Mouse (Mus musculus): ENCODE data around the gene Pgp.

The Pgp gene

GRCm38 (mm10) chr17:24488186-24488661 is 18.0 kb downstream of the Pgp start, which contains the start of gene Caskin1:
Caskin1 (plus strand) TSS chr17:24488601.
- DNase-seq: peak; percentile 66

GRCm38 (mm10) chr17:24488662-24489264 is 18.6 kb downstream of the Pgp start:
- peak; percentile 57 for DNase-seq

GRCm38 (mm10) chr17:24489265-24490030 is 19.3 kb downstream of the Pgp start:
- peak; percentile 34 for DNase-seq

- DNase-seq: no peak
Observed at GRCm38 (mm10) chr17:24490399-24490798, 20.2 kb downstream of the Pgp start.

GRCm38 (mm10) chr17:24494627-24495335 is 24.6 kb downstream of the Pgp start:
- DNase-seq: peak; percentile 41

- DNase-seq: no peak
Observed at GRCm38 (mm10) chr17:24495443-24495842, 25.3 kb downstream of the Pgp start.

GRCm38 (mm10) chr17:24496026-24496425 is 25.8 kb downstream of the Pgp start:
- no peak for DNase-seq

- no peak for DNase-seq
Observed at GRCm38 (mm10) chr17:24502208-24502607, 32.0 kb downstream of the Pgp start.

- DNase-seq: no peak
Observed at GRCm38 (mm10) chr17:24504085-24504484, 33.9 kb downstream of the Pgp start.

GRCm38 (mm10) chr17:24505286-24505955 is 35.2 kb downstream of the Pgp start:
- no peak for DNase-seq

GRCm38 (mm10) chr17:24506332-24507070 is 36.3 kb downstream of the Pgp start:
- DNase-seq: peak; percentile 53

- DNase-seq: no peak
Observed at GRCm38 (mm10) chr17:24507129-24507664, 37.0 kb downstream of the Pgp start.

GRCm38 (mm10) chr17:24507806-24508460 is 37.7 kb downstream of the Pgp start:
- DNase-seq: no peak

GRCm38 (mm10) chr17:24513609-24514008 is 43.4 kb downstream of the Pgp start:
- DNase-seq: no peak

- no peak for DNase-seq
Observed at GRCm38 (mm10) chr17:24514270-24515257, 44.4 kb downstream of the Pgp start.

- DNase-seq: no peak
Observed at GRCm38 (mm10) chr17:24520450-24520849, 50.3 kb downstream of the Pgp start.
